Mouse (Mus musculus) forebrain, embryonic 10.5 days (tissue): ENCODE measurements around the gene Socs1. TPM values are rescaled to one million over a fixed set of nuclear protein-coding genes. Genes with fewer than 3 reads are reported as not detected.

ENCODE experiments used
- DNase-seq: peaks from one replicate; pipeline ENCODE4 v3.0.0-alpha.2; 2017; ENCODE audit warnings: low spot score; ENCODE audit errors: extremely low spot score
- H3K27ac ChIP-seq: fragments of 300-500 bp; sonication (generic); 2 replicates; pipeline ENCODE4 v1.5.1; 2016; ENCODE audit warnings: mild to moderate bottlenecking
- H3K27me3 ChIP-seq: fragments of 300-500 bp; sonication (generic); 2 replicates; pipeline ENCODE4 v1.6.1; 2016; ENCODE audit warnings: mild to moderate bottlenecking; ENCODE audit not compliant: poor library complexity, severe bottlenecking
- H3K36me3 ChIP-seq: fragments of 300-500 bp; sonication (generic); replicated peaks from 2 replicates; pipeline ENCODE4 v1.6.1; 2016; ENCODE audit warnings: mild to moderate bottlenecking, moderate library complexity
- H3K4me1 ChIP-seq: fragments of 300-500 bp; sonication (generic); 2 replicates; pipeline ENCODE4 v1.6.1; 2016
- H3K4me3 ChIP-seq: fragments of 300-500 bp; sonication (generic); 2 replicates; pipeline ENCODE4 v1.5.1; 2016; ENCODE audit warnings: mild to moderate bottlenecking, moderate library complexity
- H3K9me3 ChIP-seq: fragments of 300-500 bp; sonication (generic); 2 replicates; pipeline ENCODE4 v1.6.1; 2016; ENCODE audit warnings: mild to moderate bottlenecking, moderate library complexity
- WGBS: fragments of 180-500 bp; shearing (Covaris S2); methylation state at CpG from one replicate; pipeline ENCODE4 v1.1.7; 2016; 5-methylcytosine and 5-hydroxymethylcytosine counted together
- polyA plus RNA-seq: library from polyadenylated mRNA; unstranded; fragments of >200 nt; fragmentation: Nextera tagmentation; extraction: Ambion mirVana; gene quantifications from 2 replicates; pipeline ENCODE4 v1.2.1, GENCODE M21; 2016

The Socs1 gene
- polyA plus RNA-seq, 1 experiment from 2014 or later: 2.3 TPM

GRCm38 (mm10) chr16:10741082-10741481 is 44.3 kb downstream of the Socs1 start:
- H3K36me3 ChIP-seq: no peaks in the 10 kb centered on the region
- H3K4me3 ChIP-seq: no peak overlapping the region
- H3K4me1 ChIP-seq: peaks cover 32% of the 10 kb centered on the region
- no peak overlapping the region for H3K27ac ChIP-seq
- no peak for DNase-seq
- 83% methylated on average over 2 of the region's 2 CpGs for WGBS
- H3K27me3 ChIP-seq: no peaks in the 10 kb centered on the region
- no peaks in the 10 kb centered on the region for H3K9me3 ChIP-seq

- Histone ChIP-seq H3K4me1 (peaks cover 32% of the 10 kb centered on the region), H3K36me3 (no peaks in the 10 kb centered on the region), H3K27ac (peak overlapping the region; percentile 35; the same call in 1 of the 2 replicates), H3K27me3 (no peaks in the 10 kb centered on the region), H3K9me3 (no peaks in the 10 kb centered on the region), H3K4me3 (no peak overlapping the region)
- DNase-seq: no peak
- WGBS: 69% methylated on average over 9 of the region's 9 CpGs
These were observed 45.4 kb downstream of the Socs1 start for GRCm38 (mm10) chr16:10739854-10740398.

- Histone ChIP-seq H3K27me3 (no peaks in the 10 kb centered on the region), H3K4me3 (no peak overlapping the region), H3K36me3 (no peaks in the 10 kb centered on the region), H3K27ac (peak overlapping the region; percentile 49), H3K4me1 (peaks cover 27% of the 10 kb centered on the region), H3K9me3 (no peaks in the 10 kb centered on the region)
- no peak for DNase-seq
- WGBS: 86% methylated on average over 3 of the region's 3 CpGs
These were observed 46.5 kb downstream of the Socs1 start for GRCm38 (mm10) chr16:10738866-10739265.

- 54% methylated on average over 2 of the region's 2 CpGs for WGBS
- DNase-seq: no peak
- Histone ChIP-seq H3K4me3 (no peak overlapping the region), H3K4me1 (peaks cover 27% of the 10 kb centered on the region), H3K27me3 (no peaks in the 10 kb centered on the region), H3K36me3 (no peaks in the 10 kb centered on the region), H3K9me3 (no peaks in the 10 kb centered on the region), H3K27ac (peak overlapping the region; percentile 49)
These were observed 47.8 kb downstream of the Socs1 start for GRCm38 (mm10) chr16:10737571-10737970.

- no peaks in the 10 kb centered on the region for H3K27me3 ChIP-seq
- DNase-seq: no peak
- no peaks in the 10 kb centered on the region for H3K9me3 ChIP-seq
- peaks cover 24% of the 10 kb centered on the region for H3K4me1 ChIP-seq
- H3K4me3 ChIP-seq: no peak overlapping the region
- WGBS: 76% methylated on average over 10 of the region's 10 CpGs
- H3K27ac ChIP-seq: 0 out of 2 replicates have a peak overlapping the region, but pooled peaks have one; percentile 44
- no peaks in the 10 kb centered on the region for H3K36me3 ChIP-seq
These were observed 49.0 kb downstream of the Socs1 start for GRCm38 (mm10) chr16:10736364-10736763.

- Histone ChIP-seq H3K4me1 (peaks cover 24% of the 10 kb centered on the region), H3K9me3 (no peaks in the 10 kb centered on the region), H3K27me3 (no peaks in the 10 kb centered on the region), H3K36me3 (no peaks in the 10 kb centered on the region), H3K27ac (no peak overlapping the region), H3K4me3 (no peak overlapping the region)
- DNase-seq: no peak
- 97% methylated on average over 2 of the region's 2 CpGs for WGBS
These were observed 49.6 kb downstream of the Socs1 start for GRCm38 (mm10) chr16:10735781-10736180.

- H3K4me3 ChIP-seq: no peak overlapping the region
- H3K27me3 ChIP-seq: no peaks in the 10 kb centered on the region
- H3K27ac ChIP-seq: no peak overlapping the region
- 84% methylated on average over 5 of the region's 5 CpGs for WGBS
- no peaks in the 10 kb centered on the region for H3K9me3 ChIP-seq
- peaks cover 6% of the 10 kb centered on the region for H3K4me1 ChIP-seq
- H3K36me3 ChIP-seq: no peaks in the 10 kb centered on the region
- no peak for DNase-seq
These were observed 52.9 kb downstream of the Socs1 start for GRCm38 (mm10) chr16:10732421-10732820.

Other genes with a start within 250 kb of the Socs1 start
- 14.1 and 14.6 TPM in 2 replicates for gene Dexi, start 242.5 kb downstream of the Socs1 start, polyA plus RNA-seq
- gene Clec16a, start 240.2 kb downstream of the Socs1 start, polyA plus RNA-seq: 26.0 and 29.7 TPM in 2 replicates
- gene Tnp2, start 3.1 kb upstream of the Socs1 start, polyA plus RNA-seq: not detected in 2 replicates
- gene Prm3, start 5.4 kb upstream of the Socs1 start, polyA plus RNA-seq: not detected in 2 replicates
- gene Prm2, start 10.6 kb upstream of the Socs1 start, polyA plus RNA-seq: not detected in 2 replicates
- gene Prm1, start 20.3 kb upstream of the Socs1 start, polyA plus RNA-seq: not detected in 2 replicates
- gene Gm11172, start 27.4 kb upstream of the Socs1 start, polyA plus RNA-seq: not detected in 2 replicates
- gene Rmi2, start 49.5 kb upstream of the Socs1 start, polyA plus RNA-seq: 5.0 and 5.2 TPM in 2 replicates